Mouse (Mus musculus): ENCODE results near the gene Mcat.
"Not testable (repeated sequence)": the region's sequence is repeated elsewhere in the genome, so short reads cannot be mapped to it uniquely, and the experiment has no call there.

Mcat gene

DNA sequence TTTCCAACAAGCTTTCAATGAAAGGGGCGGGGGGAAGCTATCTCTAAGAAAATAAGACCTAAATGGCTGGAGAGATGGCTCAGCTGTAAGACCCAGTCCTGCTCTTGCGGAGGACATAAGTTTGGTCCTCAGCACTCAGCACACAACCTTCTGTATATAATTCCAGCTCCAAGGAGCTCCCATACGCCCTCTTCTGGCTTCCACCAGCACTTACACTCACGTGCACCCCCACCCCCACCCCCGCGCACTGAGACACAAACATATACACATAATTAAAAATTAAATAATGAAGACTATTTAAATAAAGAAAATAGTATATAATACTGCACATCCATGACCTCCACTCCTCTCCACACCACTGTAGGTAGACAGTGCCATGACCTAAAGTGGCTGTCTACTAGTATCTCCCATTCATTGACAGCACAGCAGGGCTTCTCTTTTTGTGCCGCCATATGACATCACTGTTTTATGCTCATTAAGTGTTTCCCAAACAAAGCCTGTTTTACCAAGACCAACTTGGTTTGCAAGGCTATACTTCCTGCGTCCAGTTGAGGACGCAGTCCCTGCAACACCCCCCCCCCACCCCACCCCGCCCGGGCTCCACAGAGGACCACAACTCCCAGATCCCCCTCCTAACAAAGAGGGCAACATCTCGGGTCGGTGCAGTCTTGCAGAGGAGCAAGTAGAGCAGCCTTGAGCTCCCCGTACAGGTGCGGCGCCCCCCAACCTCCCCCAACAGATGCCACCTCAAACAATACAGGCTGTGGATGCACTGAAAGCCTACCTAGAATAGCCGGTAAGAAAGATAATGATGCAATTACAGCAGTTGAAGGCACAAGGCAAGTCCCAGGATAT lies 53.4 kb downstream of the Mcat start:
- DNase-seq = peak in 1 of 2 experiments; percentile 17

DNA sequence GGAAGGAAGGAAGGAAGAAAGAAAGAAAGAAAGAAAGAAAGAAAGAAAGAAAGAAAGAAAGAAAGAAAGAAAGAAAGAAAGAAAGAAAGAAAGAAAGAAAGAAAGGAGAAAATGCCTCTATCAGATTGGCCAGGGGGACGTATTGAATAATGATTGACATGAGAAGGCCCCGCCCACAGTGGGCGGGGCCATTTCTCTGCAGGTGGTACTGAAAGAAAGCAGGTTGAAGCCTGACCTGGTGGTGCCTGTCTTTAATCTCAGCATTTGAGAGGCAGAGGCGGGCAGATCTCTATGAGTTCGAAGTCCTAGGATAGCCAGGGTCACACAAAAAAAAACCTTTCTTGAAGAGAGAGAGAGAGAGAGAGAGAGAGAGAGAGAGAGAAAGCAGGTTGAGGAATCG lies 62.1 kb downstream of the Mcat start:
- not testable (repeated sequence) for DNase-seq

DNA sequence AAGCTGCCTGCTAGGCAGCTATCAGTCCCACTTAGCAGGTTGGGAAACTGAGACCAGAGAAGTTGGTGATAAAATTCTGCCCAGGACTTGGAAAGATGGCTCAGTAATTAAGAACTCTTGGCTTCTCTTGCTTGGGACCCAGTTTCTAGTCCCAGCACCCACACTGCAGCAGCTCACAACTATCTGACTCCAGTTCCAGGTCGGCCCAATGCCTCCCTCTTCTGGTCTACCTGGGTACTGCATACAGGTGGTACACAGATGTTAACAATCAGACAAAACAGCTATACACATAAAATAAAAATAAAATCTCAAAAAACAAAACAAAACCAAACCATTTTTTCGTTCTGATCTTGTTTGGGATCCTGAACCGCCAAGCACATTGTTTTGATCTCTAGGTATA lies 63.2 kb downstream of the Mcat start:
- DNase-seq = peak; percentile 34 to 43

DNA sequence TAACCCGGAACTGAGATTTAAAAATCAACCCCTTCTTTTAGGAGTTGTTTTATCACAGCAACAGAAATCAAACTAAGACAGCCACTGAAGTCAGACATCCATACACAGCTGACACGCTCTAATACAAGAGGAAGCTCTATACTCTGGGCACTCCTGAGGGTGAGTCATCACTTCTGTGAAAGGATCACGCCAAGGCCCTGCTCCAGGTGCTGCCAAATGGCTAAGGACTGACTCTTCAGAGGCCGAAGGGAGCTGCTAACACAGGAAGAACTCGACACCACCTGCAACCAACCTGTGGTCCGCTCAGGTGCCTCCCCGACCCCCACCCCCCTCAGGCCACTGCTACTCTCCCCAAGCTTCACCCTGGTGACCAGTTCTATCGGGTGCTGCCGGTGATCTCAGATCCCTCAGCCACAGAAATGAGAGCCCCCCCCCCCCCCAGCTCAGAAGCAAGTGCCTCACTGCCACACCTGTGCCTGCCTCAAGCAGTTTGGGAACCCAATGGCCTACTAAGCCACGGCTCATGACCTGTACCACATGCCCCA lies 64.3 kb downstream of the Mcat start:
- no peak for DNase-seq

DNA sequence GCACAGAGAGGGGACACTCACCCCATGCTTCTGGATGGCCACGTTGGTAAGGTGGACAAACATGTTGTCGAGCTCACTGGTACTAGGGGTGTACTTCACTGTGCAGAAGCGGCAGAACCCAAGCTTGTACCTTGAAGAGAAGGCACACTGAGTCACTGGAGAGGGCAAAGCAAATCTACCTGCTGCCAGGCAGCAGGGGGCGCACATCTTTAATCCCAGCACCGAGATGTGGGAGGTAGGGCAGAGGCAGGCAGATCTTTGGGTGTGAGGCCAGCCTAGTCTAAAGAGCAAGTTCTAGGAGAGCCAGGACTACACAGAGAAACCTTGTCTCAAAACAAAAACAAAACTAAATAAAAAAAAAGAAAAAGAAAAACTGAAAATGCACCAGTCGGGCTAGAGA lies 66.3 kb downstream of the Mcat start:
- DNase-seq = no peak

Data from cerebellum, postnatal 10 days (tissue).